Mouse (Mus musculus) R1 (cell line): ENCODE data around the gene Mei1.

ENCODE experiments used
- DNase-seq: peaks from one replicate; pipeline ENCODE4 v3.0.0-alpha.2; 2018; ENCODE audit warnings: low read depth, low spot score

Mei1 gene

DNA sequence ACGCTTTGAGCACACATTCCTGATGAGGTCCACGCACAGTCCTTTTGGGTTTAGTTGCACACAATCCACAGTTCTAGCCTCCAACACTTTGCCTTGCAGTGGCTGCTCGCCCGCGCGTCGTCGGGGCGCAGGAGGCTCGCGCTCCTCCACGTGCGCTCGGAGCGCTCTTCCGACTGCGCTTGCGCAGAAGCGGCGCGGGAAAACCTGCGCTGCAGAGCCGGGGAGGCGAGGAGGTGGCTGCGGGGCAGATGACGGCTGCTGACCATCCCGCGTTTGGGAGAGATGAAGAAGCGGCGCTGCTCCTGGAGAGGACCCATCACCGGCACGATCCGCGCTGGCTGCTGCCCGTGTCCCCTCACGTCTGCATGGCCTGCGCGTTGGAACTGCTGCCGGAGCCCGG lies at the start of gene Mei1:
Gene Mei1, plus strand, starts transcription at position 99 of the 400 bp plus-strand sequence.
- peak; percentile 49 for DNase-seq

GRCm38 (mm10) chr15:82022535-82023088 lies 47.2 kb upstream of the Mei1 start:
- DNase-seq: no peak

- DNase-seq: no peak
Measured at GRCm38 (mm10) chr15:82023965-82024635, 45.7 kb upstream of the Mei1 start.

DNA sequence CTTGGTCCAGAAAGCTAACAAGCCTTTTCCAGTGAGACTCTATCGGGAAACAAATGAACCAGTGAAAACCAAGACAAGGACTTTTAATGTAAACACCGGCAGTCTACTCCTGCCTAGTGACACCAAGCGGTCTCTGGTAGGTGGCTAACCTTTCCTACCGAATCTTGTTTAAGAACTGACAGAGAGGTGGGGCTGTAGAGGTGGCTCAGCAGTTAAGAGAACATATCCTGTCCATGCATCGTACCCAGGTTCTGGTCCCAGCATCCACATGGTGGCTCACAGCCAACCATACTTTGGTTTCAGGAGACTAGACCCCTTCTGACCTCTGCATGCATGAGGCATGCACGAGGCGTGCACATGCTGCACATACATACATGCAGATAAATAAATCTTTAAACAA lies 42.5 kb upstream of the Mei1 start:
- no peak for DNase-seq

- DNase-seq: no peak
Measured at GRCm38 (mm10) chr15:82027726-82028125, 42.1 kb upstream of the Mei1 start.

- DNase-seq: no peak
Measured at GRCm38 (mm10) chr15:82032386-82032785, 37.4 kb upstream of the Mei1 start.

- no peak for DNase-seq
Measured at GRCm38 (mm10) chr15:82033762-82034161, 36.0 kb upstream of the Mei1 start, which contains the start of gene Desi1. Gene Desi1 (minus strand): TSS chr15:82033862.

- peak; percentile 82 for DNase-seq
Measured at GRCm38 (mm10) chr15:82035904-82036689, 33.7 kb upstream of the Mei1 start.

- DNase-seq: peak; percentile 71
Measured at GRCm38 (mm10) chr15:82040650-82041049, 29.1 kb upstream of the Mei1 start.

GRCm38 (mm10) chr15:82044166-82044784 lies 25.5 kb upstream of the Mei1 start:
- DNase-seq: peak; percentile 84

DNA sequence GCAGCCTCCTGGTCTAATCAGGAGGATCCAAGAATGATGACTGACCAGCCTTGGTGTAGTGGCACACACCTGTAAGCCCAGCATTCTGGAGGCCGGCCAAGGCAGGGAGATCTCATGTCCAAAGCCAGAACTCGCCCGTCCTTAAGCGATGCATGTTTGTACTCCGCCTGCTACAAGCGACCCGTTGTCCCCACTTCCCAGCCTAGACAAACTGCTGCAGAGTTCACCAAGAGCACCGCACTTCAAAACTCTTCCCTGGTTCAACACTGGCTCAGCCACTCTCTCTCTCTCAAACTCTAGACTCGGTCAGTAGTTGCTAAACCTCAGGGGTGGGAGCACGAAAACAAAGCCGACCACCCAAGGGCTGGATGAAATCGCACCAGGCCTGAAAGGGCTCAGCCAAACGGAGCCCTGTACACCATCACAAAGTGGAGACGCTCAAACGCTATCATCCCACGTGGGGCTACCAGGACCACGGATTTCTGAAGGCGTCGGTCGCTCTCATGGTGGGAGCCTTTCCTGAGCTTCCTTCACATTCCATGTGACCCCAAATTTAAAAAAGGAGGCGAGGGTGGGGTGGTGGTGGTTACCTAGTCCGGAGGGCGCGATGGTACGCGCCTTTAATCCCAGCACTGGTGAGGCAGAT lies 23.4 kb upstream of the Mei1 start:
- peak; percentile 44 for DNase-seq

DNA sequence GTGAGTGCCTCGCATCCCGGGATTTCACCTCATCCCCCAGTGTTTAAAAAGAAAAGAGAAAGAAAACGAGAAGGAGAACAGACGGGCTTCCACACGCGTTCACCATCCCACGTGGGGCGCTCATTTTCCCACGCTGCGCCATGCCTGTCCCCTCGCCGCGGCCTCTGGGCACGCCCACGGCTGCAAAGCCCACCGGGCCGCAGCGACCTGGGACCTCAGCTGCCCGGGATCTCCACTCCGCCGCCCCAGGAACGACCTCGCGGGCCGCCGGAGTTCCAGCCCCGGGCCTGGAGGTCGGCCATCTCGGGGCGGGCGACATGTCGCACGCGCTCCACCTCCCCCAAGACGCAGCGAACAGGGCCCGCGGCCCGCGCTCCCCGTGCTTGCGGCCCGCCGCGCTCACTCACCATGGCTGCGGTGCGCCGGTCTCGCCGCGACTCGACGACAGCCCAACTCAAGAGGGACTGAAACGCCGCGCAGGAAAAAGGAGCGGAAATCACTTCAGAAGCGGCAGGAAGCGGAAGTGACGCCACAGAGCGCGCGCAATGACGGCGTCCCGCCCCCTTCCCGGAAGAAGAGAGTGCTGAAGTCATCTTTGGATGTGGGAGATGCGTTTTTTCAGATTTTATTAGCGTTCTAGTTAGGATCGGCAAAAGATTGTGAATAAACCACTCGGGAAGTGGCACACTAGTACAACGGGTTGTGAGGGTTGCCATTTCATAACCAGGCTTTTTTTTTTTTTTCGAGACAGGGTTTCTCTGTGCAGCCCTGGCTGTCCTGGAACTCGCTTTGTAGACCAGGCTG lies 22.5 kb upstream of the Mei1 start, which contains the start of gene Snu13:
Gene Snu13, minus strand, starts transcription at position 519 of the 804 bp plus-strand sequence.
- DNase-seq: peak; percentile 90

DNA sequence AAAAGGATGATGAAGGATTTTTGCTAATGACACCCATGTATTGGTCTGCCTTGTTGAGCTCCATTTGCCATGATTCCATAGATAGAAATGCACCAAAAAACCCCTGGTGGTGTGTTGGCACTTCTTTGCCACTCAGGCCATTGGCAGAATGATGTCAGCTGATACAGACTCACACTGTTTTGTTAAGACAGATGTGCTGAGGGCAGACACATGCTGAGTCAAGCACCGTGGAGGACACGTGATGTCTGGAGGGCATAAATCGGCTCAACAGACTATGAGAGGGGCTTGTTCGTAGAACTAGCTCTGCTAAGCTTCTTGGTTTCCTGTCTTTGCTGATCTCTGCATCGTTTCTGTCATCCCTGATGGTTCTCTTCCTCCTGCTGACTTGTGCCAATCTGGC lies 17.3 kb upstream of the Mei1 start:
- DNase-seq: no peak

GRCm38 (mm10) chr15:82058719-82059201 lies 11.0 kb upstream of the Mei1 start, which contains the start of gene 4930407I10Rik:
Gene 4930407I10Rik (plus strand): TSS chr15:82059151.
- no peak for DNase-seq

GRCm38 (mm10) chr15:82063909-82064308 lies 5.9 kb upstream of the Mei1 start:
- no peak for DNase-seq

GRCm38 (mm10) chr15:82065511-82065910 lies 4.3 kb upstream of the Mei1 start:
- peak; percentile 92 for DNase-seq

DNA sequence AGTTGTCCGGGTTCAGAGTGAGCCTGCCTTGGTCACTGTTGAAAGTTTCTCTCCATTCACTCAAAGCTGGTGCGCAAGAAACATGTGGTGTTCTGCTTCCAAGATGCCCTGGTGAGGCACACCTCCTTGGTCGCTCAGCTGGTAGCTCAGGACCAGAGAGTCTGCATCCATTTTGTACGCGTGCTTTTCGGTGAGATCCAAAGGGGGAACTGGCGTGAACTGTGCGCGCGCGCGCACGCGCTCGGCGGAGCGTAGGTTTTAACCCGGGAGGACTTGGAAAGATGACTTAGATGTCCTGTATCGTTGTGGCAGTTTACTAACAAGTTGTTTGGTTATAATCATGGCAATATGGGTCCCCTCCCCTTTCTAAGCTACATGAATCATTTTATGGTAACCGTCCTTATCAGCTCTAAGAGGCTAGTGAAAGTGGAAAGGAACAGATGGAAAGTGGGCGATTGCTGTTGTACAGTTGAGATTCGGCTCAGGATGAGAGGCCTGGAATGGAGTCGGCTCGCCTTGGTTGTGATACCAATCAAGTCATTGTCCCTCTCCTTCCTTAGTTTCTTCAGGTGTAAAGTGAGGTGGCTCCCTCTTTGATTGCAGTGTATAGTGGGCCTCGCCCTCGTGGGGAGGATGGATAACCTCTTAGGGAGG lies 2.1 kb downstream of the Mei1 start:
- DNase-seq: peak; percentile 39

DNA sequence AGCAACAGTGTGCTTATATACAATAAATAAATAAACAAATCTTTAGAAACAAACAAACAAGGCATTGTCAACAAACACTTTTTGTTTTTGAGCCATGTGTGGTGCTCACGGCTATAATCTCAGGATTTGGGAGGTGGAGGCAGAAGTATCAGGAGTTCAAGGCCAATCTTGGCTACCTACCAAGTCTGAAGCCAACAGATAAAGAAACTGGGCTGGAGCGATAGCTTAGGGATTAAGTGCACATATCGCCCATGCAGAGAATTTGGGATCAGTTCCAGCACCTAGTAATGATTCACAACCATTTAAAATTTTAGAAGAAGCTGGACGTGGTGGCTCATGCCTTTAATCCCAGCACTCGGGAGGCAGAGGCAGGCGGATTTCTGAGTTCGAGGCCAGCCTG lies 3.7 kb downstream of the Mei1 start:
- DNase-seq: no peak

DNA sequence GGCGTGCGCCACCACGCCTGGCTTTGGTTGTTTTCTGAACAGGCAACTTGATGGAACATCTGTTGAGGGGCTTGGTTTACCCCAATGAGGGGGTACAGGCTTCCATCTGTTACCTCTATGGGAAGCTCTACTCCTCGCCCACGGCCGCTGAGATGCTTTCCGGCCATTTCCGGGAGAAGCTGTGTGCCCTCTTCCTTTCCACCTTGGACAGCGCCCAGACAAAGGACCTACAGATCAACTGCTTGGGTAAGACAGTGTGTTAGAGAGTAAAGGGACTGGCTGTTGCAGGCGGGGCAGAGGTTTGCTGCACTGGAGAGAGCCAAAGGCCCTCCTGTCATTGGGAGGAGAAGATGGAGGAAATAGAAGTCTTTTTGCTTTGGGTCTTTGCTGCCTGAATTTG lies 10.1 kb downstream of the Mei1 start:
- peak; percentile 78 for DNase-seq

DNA sequence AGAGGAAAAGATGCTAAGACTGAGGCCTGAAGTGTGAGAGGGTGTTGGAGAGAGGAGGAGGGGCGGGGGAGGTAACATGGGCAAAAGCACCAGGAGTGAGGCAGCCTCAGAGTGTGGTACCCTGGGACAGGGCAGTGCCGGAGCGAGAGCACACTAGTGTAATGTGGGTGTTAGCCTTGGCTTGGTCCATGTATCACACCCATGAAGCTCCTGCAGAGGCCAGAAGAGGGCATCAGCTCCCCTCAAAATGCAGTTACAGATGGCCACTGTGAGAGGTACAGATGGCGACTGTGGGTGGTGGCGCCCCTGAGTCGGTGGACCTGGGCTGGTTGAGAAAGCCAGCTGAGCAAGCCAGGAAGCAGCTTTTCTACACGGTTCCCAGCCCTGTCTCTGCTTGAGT lies 11.4 kb downstream of the Mei1 start:
- DNase-seq: no peak
